Mouse (Mus musculus): Measurements from ENCODE around the gene Acp7. TPM values are rescaled to one million over a fixed set of nuclear protein-coding genes. Genes with fewer than 3 reads are reported as not detected.

The Acp7 gene
- polyA plus RNA-seq, 1 experiment from 2014 or later = not detected

DNA sequence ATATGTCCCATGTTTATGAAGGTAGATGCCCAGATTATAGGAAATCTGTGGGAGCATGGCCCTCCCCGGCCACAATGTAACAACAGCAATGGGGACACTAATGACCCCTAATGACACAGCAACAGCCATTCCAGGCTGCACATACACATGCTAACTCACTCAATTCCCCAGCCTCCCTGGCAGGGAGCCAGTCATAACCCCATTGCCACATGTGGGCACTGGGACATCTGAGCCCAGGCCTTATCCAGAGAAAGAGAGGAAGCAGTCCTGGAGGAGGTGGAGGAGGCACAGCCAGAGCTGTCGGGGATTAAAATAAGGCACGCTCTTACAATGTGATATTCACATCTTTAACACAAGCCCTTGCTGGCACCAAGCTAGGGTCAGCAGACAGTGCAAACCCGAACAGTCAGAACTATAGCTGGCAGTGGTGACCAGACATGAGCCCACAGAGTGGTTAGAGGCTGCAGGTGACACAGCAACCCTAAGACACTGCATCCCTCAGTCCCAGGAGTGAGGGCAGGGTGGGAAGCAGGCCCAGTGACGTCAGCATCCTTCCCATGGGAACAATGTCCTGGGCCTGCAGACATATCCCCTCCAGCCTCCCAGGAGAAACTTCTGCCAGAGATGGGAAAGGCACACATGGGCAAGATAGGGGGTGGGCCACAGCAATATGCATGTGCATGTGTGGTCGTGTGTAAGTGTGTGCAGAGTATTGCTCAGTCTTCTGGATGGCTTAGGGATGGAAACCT lies 44.3 kb downstream of the Acp7 start:
- H3K9ac ChIP-seq = peak overlapping the region; percentile 11; the same call in 1 of the 2 replicates
- H3K4me3 ChIP-seq = no peak overlapping the region
- H3K4me2 ChIP-seq = 0 out of 2 replicates have a peak overlapping the region, but pooled peaks have one; percentile 3
- WGBS = 38% methylated on average over 6 of the region's 6 CpGs
- ATAC-seq (replicated peaks; ENCODE audit: insufficient number of reproducible peaks, insufficient read depth, low FRiP score, low read depth) = 0 out of 2 replicates have a peak, but pooled peaks have one; percentile 9
- peak overlapping the region; percentile 72 for H3K27ac ChIP-seq
- no peaks in the 10 kb centered on the region for H3K36me3 ChIP-seq
- peaks cover 61% of the 10 kb centered on the region for H3K4me1 ChIP-seq (replicated peaks)
- no peaks in the 10 kb centered on the region for H3K9me3 ChIP-seq (replicated peaks)
- no peaks in the 10 kb centered on the region for H3K27me3 ChIP-seq

DNA sequence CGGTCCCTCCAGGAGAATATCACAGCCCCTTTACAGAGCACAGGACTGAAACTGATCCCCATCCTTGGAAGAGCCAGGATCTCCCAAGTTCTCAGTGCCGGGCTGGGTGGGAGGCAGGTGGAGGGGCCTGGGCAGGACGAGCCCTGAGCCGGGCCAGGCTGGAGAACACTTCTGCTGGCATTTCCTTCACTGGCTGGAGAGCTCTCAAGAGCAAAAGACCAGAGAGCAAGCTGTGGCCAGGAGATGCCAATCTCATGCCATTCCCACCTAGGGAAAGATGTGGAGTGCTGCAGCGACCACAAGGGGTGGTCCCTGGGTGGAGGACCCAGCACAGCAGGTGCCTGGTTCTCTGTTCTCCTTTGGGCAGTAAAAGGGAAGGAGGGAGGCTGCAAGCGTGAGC lies 46.1 kb downstream of the Acp7 start:
- Histone ChIP-seq H3K27me3 (no peaks in the 10 kb centered on the region), H3K4me3 (no peak overlapping the region), H3K36me3 (no peaks in the 10 kb centered on the region), H3K4me1 (replicated peaks) (peaks cover 68% of the 10 kb centered on the region), H3K9ac (no peak overlapping the region), H3K4me2 (no peak overlapping the region), H3K9me3 (replicated peaks) (no peaks in the 10 kb centered on the region), H3K27ac (peak overlapping the region; percentile 13; the same call in 1 of the 2 replicates)
- WGBS = 68% methylated on average over 6 of the region's 6 CpGs
- ATAC-seq (replicated peaks; ENCODE audit: insufficient number of reproducible peaks, insufficient read depth, low FRiP score, low read depth) = no peak

DNA sequence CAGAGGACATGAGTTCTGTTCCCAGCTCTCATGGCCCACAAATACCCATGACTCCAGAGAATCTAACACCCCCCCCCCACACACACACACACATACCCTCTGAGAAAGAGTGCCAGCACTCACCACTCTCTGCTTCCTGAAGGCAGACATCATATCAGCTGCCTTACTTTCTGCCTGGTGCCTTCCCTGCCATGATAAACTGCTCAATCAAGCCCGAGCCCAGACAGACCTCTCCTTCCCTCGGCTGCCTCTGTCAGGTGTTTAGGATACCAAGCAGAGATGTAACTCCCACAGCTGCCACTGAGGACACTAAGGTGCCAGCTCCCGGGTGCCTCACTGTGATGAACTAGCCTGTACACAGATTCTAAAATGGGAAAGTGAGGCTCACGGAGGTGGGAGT lies 46.7 kb downstream of the Acp7 start:
- Histone ChIP-seq H3K4me1 (replicated peaks) (peaks cover 74% of the 10 kb centered on the region), H3K36me3 (no peaks in the 10 kb centered on the region), H3K9me3 (replicated peaks) (no peaks in the 10 kb centered on the region), H3K27ac (peak overlapping the region; percentile 13; the same call in 1 of the 2 replicates), H3K9ac (no peak overlapping the region), H3K4me3 (no peak overlapping the region), H3K27me3 (no peaks in the 10 kb centered on the region), H3K4me2 (no peak overlapping the region)
- WGBS = 31% methylated on average over 4 of the region's 4 CpGs
- ATAC-seq (replicated peaks; ENCODE audit: insufficient number of reproducible peaks, insufficient read depth, low FRiP score, low read depth) = no peak

DNA sequence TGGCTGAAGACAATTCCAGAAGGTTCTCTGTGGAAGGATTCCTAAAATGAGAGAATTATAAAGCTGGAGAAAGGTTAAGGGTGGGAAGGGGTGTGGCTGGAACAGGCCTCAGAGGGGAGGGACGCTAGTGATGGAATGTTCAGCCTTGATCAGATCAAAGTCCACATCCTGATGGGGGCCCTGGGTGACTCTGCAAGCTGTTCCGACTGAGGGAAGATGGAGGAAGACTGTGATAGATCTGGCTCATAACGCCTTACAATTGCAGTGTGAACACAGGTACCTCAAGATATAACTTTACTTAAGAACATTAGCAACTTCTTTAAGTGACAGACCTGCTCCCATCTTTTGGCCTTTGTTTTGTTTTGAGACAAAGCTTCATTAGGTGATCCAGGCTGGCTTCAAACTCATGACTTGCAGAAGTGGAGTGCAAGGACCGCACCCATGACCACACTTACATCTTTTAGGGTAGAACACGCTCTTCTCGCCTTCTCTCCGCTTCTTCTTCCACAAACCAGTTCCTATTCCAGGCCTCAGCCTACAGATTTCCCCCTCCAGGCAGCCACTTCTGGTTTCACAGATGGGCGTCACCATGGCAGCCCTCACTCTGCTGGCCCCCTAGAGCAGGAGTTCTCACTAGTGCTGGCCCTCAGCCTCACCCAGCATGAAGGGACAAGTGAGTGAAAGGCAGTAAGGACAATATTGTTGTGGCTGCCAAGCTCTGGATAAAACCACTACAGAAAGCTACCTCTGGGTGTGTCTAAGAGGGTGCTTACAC lies 47.4 kb downstream of the Acp7 start:
- Histone ChIP-seq H3K4me1 (replicated peaks) (peaks cover 77% of the 10 kb centered on the region), H3K4me2 (no peak overlapping the region), H3K36me3 (no peaks in the 10 kb centered on the region), H3K27me3 (no peaks in the 10 kb centered on the region), H3K9me3 (replicated peaks) (no peaks in the 10 kb centered on the region), H3K4me3 (no peak overlapping the region), H3K27ac (peak overlapping the region; percentile 13; the same call in 1 of the 2 replicates), H3K9ac (no peak overlapping the region)
- ATAC-seq (replicated peaks; ENCODE audit: insufficient number of reproducible peaks, insufficient read depth, low FRiP score, low read depth) = no peak
- 76% methylated on average over 8 of the region's 8 CpGs for WGBS

DNA sequence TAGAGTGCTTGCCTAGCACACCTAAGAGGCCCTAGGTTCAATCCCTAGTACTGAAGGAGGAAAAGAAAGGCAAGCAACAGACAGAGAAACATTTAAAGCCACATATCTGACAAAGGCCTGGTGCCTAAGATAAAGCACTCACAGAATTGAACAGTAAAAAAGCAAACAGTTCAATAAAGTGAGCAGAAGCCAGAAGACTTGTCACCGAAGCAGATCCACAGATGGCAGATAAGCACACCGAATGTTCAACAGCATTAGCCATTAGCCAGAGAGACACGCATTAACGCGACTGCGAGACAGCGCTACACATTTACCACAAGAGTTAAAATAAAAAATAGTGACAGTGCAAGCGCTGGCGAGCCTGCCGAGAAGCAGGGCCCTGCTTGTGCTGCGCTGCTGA lies 48.3 kb downstream of the Acp7 start:
- H3K27ac ChIP-seq = no peak overlapping the region
- 77% methylated on average over 11 of the region's 11 CpGs for WGBS
- H3K9ac ChIP-seq = no peak overlapping the region

DNA sequence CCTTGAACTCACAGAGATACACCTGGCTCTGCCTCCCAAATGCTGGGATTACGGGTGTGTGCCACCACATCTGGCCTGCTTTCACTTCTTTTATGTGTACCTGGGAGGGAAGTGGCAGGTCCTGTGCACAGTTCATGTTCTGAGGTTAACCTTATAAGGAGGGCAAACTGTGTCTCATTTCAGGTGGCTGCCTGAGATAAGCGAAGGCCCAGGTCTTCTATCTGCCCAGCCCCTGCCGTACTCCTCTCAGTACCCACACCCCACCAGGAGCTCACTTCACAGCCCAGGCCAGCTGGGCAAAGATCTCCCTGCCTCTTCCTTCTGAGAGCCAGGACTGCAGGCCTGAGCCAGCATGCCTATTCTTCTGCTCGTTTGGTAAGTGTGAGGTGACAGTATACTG lies 49.4 kb downstream of the Acp7 start:
- WGBS = 68% methylated on average over 4 of the region's 4 CpGs
- no peak overlapping the region for H3K27ac ChIP-seq
- no peak for ATAC-seq (replicated peaks; ENCODE audit: insufficient number of reproducible peaks, insufficient read depth, low FRiP score, low read depth)

More for the DNA sequence above, 48.3 kb downstream of the Acp7 start:
- ATAC-seq (replicated peaks; ENCODE audit: insufficient number of reproducible peaks, insufficient read depth, low FRiP score, low read depth) = no peak
- Histone ChIP-seq H3K4me1 (replicated peaks) (peaks cover 77% of the 10 kb centered on the region), H3K4me2 (no peak overlapping the region), H3K9me3 (replicated peaks) (no peaks in the 10 kb centered on the region), H3K4me3 (no peak overlapping the region), H3K36me3 (no peaks in the 10 kb centered on the region), H3K27me3 (no peaks in the 10 kb centered on the region)

DNA sequence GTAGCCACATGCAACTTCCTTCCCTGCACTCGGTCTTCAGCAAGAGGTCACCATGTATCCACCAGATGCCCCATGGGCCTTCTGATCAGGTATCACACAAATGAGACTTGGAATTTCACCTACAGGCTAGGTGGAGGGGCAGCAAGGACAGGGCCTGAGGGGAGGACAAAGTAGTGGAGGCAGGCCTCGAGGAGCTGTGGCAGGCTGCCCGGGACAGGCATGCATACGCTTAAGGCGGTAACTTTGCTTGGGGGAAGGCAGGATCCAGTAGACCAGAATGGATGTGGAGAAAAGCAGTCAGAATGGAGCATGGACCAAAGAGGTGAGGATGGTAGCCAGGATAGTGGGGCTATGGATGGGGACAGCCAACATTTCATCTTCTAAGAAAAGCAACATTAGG lies 51.3 kb downstream of the Acp7 start:
- no peak overlapping the region for H3K4me2 ChIP-seq
- peaks cover 69% of the 10 kb centered on the region for H3K4me1 ChIP-seq (replicated peaks)
- WGBS = 65% methylated on average over 5 of the region's 5 CpGs
- no peaks in the 10 kb centered on the region for H3K36me3 ChIP-seq
- H3K9me3 ChIP-seq (replicated peaks) = no peaks in the 10 kb centered on the region
- no peak overlapping the region for H3K27ac ChIP-seq
- no peak overlapping the region for H3K4me3 ChIP-seq
- no peaks in the 10 kb centered on the region for H3K27me3 ChIP-seq
- no peak overlapping the region for H3K9ac ChIP-seq
- ATAC-seq (replicated peaks; ENCODE audit: insufficient number of reproducible peaks, insufficient read depth, low FRiP score, low read depth) = no peak

More for the DNA sequence above, 49.4 kb downstream of the Acp7 start:
- H3K36me3 ChIP-seq = no peaks in the 10 kb centered on the region
- no peaks in the 10 kb centered on the region for H3K9me3 ChIP-seq (replicated peaks)
- H3K4me3 ChIP-seq = no peak overlapping the region
- no peak overlapping the region for H3K4me2 ChIP-seq
- H3K9ac ChIP-seq = no peak overlapping the region
- no peaks in the 10 kb centered on the region for H3K27me3 ChIP-seq
- peaks cover 77% of the 10 kb centered on the region for H3K4me1 ChIP-seq (replicated peaks)

DNA sequence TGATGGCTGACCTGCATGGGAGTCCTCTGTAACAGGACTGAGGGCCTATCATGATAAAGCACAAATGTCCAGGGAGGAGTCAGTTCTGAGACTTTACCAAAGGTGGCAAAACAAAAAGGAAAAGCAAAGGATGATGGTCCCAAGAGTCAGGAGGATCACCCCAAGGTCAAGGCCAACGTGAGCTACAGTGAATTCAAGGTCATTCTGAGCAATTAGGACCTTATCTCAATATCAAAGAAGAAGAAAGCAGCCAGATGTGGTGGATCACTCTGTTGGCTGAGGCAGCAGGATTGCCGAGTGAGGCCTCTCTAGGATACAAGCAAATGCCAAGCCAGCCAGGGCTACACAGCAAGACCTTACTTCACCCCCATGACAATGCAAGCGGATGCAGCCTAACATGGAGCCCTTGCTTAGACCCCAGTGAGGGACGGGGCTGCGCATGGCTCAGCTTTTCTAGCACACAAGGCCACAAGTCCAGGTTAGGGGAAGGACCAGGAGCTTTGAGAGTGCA lies 52.5 kb downstream of the Acp7 start:
- no peaks in the 10 kb centered on the region for H3K9me3 ChIP-seq (replicated peaks)
- no peak for ATAC-seq (replicated peaks; ENCODE audit: insufficient number of reproducible peaks, insufficient read depth, low FRiP score, low read depth)
- H3K9ac ChIP-seq = no peak overlapping the region
- no peak overlapping the region for H3K4me3 ChIP-seq
- peaks cover 59% of the 10 kb centered on the region for H3K4me1 ChIP-seq (replicated peaks)
- H3K36me3 ChIP-seq = no peaks in the 10 kb centered on the region
- H3K27me3 ChIP-seq = no peaks in the 10 kb centered on the region
- 65% methylated on average over 5 of the region's 5 CpGs for WGBS
- peak overlapping the region; percentile 63; the same call in 1 of the 2 replicates for H3K27ac ChIP-seq
- H3K4me2 ChIP-seq = no peak overlapping the region

DNA sequence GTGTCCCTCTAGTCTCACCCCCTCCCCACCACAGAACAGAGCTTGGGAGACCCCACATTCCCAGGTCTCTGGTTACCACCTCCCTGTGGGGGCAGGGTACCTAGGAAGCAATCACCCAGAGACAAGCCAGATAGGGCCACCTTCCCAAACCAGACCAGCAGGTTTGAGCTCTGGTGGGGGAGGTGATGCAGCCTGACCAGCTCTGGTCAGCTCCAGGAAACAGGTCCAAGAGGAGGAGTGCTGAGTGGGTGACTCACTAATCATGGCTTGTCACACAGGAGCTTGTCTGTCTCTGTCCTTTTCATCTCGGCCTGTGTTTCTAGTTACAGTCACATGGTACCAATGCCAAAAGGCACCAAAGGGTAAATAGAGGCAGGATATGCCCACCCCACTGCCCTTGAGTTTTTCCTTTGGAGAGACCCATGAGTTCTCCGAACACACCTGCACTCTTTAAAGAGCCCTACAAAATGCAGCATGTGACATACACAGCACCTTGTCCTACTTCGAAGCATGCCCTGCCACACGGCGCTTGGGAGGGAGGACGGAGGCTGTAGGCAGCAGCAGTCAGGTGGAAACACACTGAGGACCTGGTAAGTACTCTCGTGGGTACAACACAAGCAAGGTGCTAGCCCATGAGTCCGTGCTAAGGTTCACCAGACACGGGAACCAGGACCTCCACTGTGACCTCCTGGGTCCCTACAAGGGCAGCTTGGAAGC lies 53.1 kb downstream of the Acp7 start:
- Histone ChIP-seq H3K27me3 (no peaks in the 10 kb centered on the region), H3K36me3 (no peaks in the 10 kb centered on the region), H3K4me3 (no peak overlapping the region), H3K9ac (peak overlapping the region; percentile 16; the same call in 1 of the 2 replicates), H3K9me3 (replicated peaks) (no peaks in the 10 kb centered on the region), H3K27ac (peak overlapping the region; percentile 63), H3K4me1 (replicated peaks) (peaks cover 59% of the 10 kb centered on the region), H3K4me2 (no peak overlapping the region)
- no peak for ATAC-seq (replicated peaks; ENCODE audit: insufficient number of reproducible peaks, insufficient read depth, low FRiP score, low read depth)
- WGBS = 67% methylated on average over 9 of the region's 9 CpGs

DNA sequence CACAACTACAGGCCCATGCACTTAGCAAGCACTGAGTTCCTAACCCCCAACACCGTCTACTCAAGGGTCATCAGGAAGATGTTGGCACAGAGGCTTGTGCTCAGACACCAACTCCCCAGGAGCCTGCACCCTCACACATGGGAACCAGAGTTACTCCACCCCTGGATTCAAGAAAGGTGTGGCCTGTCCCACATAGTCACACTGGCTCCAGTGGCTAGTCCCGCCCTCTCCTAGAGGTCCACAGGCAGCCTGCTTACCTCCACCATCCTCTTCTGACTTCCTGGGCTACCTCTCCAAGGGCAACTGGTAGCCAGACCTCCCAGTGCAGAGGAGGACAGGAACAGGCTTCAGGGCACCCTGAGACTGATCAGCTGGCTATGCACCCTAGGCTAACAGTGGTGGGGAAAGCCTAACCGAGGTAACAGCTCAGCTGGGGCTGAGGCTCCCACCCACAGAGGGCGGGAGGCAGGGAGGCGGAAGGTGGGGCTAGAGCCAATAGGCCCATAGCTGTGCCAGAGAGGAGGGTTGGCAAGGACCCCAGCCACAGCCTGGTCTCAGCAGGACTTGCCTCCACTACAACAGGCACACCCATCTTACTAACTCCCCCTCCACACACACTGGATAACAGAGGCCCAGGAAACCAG lies 54.7 kb downstream of the Acp7 start:
- H3K27ac ChIP-seq = peak overlapping the region; percentile 63
- peaks cover 69% of the 10 kb centered on the region for H3K4me1 ChIP-seq (replicated peaks)
- no peaks in the 10 kb centered on the region for H3K27me3 ChIP-seq
- H3K9me3 ChIP-seq (replicated peaks) = no peaks in the 10 kb centered on the region
- H3K4me2 ChIP-seq = no peak overlapping the region
- H3K9ac ChIP-seq = no peak overlapping the region
- H3K36me3 ChIP-seq = no peaks in the 10 kb centered on the region
- peak; percentile 43 for ATAC-seq (replicated peaks; ENCODE audit: insufficient number of reproducible peaks, insufficient read depth, low FRiP score, low read depth)
- WGBS = 63% methylated on average over 5 of the region's 5 CpGs
- no peak overlapping the region for H3K4me3 ChIP-seq

All from heart, embryonic 15.5 days (tissue).